Mouse (Mus musculus) ovary, adult 18-20 months (tissue): ENCODE results near the gene March2.

ENCODE experiments used
- DNase-seq: peaks from one replicate; pipeline ENCODE4 v3.0.0; 2022; ENCODE audit warnings: low spot score, mixed read lengths

The March2 gene

GRCm38 (mm10) chr17:33717982-33718381, 488 bp downstream of the March2 start:
- no peak for DNase-seq

DNA sequence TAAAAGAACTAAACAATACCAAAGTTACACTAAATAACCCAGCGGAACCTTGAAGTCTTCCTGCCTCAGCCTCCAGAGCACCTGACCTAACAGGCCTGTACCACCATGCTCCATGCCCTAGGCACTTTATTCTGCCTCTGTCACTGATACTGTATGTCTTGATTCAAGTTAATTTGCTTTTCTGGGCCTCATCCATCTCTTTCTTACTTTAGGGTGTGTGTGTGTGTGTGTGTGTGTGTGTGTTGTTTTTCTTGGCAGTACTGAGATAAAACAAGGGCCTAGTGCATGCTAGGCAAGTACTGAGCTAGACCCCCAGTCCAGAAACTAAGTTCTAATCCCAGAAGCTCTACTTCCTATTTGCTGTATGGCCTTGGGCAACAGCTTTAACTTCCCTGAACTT, 1.2 kb downstream of the March2 start:
- DNase-seq: no peak

DNA sequence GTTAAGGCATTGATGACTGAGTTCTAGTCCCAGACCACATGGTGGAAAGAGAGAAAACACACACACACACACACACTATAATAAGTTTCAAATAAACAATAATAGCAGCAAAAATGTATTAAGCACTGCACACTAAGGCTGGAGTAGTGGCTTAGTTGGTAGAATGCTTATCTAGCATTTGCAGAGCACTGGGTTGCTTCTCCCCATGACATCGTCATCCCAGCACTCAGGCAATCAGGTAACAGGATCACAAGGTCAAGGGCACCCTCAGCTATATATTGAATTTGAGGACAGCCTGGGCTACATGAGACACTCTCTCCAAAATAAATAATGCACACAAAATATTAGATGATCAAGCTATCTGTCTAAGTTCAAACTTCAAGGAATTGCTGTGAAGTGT, 3.7 kb downstream of the March2 start:
- no peak for DNase-seq

GRCm38 (mm10) chr17:33713271-33713670, 5.2 kb downstream of the March2 start:
- no peak for DNase-seq

DNA sequence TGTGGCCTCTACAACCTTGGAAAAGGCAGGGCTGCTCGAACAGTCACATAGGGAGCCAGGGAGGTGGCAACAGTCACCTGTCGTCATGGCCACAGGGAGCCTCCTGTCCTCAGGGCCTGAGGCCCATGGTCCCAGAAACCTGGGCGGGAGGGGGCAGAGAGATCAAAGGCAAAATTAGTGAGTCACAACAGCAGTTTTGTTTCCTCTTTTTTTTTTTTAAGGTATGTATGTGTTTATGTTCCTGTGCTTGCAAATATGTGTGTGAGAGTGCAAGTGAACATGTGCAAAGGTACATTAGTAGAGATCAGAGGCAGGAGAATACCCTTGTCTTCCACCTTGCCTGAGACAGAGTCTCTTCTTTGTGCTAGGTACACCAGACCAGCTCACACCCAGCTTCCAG, 8.6 kb downstream of the March2 start:
- DNase-seq: no peak

GRCm38 (mm10) chr17:33703091-33703490, 15.4 kb downstream of the March2 start:
- DNase-seq: no peak

DNA sequence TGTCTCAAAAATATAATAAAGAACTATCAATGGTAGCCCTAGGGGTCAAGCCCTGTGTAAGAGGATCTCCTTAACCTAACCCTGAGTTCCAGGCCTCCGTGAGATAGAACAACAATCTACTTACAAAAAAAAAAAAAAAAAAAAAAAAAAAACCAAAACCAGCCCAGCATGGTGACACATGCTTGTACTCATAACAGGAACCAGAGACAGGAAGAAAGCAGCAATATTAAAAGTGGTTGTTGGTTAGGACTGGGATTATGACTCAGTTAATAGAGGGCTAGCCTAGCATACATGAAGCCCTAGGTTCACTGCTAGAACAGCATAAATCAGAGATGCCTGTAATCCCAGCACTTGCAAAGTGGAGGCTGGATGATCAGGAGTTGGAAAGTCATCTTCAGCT, 16.3 kb downstream of the March2 start:
- DNase-seq: no peak

DNA sequence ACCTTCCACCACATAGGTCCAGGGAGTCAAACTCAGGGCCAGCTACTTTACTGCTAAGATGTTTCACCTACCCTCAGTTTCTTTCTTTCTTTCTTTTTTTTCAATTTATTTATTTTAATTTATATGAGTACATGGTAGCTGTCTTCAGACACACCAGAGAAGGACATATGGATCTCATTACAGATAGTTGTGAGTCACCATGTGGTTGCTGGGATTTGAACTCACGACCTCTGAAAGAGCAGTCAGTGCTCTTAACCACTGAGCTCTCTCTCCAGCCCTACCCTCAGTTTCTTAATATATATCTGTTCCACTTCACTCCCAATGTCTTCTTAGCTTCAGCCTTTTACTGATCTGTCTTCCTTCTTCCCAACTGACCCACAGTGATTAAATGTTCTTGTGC, 23.0 kb downstream of the March2 start:
- no peak for DNase-seq

- no peak for DNase-seq
Measured at GRCm38 (mm10) chr17:33686760-33687159, 31.7 kb downstream of the March2 start, which contains the start of gene Hnrnpm. Gene Hnrnpm (minus strand): TSS chr17:33686860.

- DNase-seq: peak; percentile 97
Measured at GRCm38 (mm10) chr17:33685249-33685653, 33.2 kb downstream of the March2 start.

- peak; percentile 21 for DNase-seq
Measured at GRCm38 (mm10) chr17:33684671-33685231, 33.7 kb downstream of the March2 start.

DNA sequence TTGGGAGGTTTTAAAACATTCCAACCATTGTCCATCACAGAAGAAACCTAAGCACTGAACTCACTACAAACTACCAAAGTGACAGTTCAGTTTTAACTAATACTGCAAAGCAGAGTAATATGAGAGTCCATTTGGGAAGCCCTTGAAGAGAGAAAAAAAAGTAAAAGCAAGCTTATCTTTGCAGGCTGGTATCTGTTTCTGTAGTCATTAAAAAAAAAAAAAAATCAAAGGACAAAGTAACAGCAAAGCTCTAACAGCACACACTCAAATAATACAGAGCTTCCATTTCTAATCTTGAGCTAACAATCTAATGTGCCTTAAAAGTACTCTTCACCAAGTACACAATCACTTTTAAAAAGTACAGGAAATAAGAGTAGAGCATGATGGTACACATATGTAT, 36.7 kb downstream of the March2 start:
- no peak for DNase-seq

DNA sequence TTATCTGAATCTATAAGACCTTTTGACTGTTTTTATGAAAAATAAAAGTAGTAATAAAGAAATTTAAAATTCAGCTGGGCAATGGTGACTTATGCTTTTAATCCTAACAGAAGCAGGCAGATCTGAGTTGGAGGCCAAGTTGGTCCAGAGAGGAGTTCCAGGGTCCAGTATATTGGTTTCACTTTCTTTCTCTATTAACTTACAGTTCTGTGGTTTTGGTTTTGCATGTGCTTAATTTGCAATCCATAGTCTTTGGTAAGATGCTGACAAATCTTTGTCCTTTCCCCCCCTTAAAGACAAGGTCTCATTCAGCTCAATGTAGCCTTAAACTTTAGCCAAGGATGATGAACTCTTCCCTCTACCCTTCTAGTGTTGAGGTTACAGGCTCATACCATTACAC, 39.7 kb downstream of the March2 start:
- DNase-seq: no peak

DNA sequence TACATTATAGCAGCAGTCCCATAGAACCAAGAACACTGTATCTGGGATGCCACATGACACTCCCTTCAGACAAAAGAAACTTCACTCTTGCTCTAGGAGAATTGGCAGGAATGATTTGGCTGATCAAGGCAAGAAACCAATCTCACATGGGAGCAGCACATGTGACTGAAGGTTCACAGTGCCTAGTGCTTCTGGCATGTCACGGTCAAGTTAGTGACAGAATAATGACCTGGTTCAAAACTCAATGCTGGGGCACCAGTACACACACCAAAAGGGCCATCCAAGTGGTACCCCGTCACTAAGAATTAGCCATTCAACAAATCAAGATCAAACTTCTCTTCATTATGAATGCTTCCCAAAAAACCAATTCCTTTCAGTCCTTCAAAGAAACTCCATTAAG, 42.4 kb downstream of the March2 start:
- DNase-seq: no peak

- DNase-seq: no peak
Measured at GRCm38 (mm10) chr17:33675452-33675851, 43.0 kb downstream of the March2 start.

DNA sequence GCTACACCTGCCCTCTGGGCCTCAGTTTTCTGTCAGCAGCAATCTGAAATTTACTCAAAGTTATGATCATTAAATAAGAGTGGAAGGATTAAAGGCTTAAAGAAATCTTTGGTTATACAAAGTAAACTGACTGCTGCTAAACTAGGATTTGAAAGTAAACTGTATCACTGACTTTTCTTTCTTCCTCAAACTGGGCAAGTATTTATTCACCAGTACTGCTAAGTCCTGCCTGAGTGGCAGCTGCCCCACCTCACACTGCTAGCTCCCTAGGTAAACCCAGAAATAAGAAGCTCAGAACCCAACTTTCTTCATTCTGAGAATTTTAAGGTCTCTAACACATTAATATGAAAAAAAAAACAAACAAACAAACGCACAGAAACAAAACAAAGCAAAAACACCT, 44.6 kb downstream of the March2 start:
- no peak for DNase-seq

GRCm38 (mm10) chr17:33669681-33670080, 48.8 kb downstream of the March2 start:
- DNase-seq: no peak

DNA sequence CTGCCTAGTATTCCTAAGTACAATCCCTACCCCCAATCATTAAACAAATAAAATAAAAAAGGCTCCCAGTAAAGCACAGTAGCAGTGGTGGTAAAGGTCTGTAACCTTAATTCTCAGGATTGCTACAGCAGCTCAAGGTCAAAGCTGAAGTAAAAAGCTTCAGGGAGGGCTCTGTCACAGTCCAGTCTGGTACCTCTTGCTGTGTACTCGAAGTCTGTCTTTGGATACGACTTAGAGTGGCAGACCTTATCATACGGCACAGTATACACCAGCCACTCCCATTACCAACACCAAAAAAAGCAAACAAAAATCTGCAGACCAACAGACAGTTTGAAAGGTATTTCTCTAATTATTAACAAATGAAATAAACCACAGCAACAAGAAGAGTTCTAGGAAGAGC, 51.7 kb downstream of the March2 start:
- DNase-seq: no peak

DNA sequence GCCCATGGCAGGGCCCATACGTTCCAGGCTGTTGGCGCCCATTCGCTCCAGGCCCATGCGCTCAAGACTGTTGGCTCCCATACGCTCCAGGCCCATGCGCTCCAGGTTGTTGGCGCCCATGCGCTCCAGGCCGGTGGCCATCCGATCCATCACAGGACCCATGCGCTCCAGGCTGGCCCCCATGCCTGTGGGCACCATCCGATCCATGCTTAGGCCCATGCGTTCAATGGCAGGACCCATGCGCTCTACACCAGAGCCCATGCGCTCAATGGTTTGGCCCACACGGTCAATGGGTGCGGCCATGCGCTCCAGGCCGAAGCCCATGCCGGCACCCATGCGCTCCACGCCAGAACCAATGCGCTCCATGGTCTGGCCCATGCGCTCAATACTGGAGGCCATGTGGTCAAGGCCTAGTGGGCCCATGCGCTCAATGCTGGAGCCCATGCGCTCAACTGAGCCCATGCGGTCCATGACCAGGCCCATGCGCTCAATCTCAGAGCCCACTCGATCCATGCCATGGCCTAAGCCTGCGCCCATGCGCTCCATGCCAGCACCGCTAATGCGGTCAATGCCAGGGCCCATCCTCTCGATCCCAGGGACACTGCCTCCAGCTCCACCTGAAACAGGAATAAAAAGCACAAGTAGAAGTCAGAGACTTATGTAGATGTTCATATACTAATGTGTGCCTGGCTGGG, 68.5 kb downstream of the March2 start:
- DNase-seq: no peak

GRCm38 (mm10) chr17:33645073-33645472, 73.4 kb downstream of the March2 start:
- DNase-seq: no peak

DNA sequence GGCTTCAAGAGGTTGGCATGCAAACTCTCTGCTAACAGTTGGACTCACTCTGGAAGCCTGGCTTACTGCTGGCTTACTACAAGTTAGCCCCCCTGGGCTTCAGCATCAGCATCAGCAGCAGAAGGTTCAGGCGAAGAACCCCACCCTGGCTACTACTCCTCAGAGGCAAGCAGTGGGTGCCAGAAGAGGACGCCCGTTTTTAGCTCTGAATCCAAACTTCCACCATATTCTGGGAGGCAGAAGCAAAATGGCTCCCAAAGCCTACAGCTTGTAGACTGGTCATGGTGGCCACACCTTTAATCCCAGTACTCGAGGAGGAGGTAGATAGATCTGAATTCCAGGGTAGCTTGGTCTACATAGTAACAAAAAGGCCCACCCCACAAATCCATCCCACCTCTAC, 74.4 kb downstream of the March2 start:
- DNase-seq: no peak

GRCm38 (mm10) chr17:33639743-33640142, 78.7 kb downstream of the March2 start:
- DNase-seq: no peak

GRCm38 (mm10) chr17:33637516-33638276, 80.8 kb downstream of the March2 start, which contains the start of gene Pram1:
Gene Pram1 (plus strand): TSS chr17:33638056.
- no peak for DNase-seq
